Mouse (Mus musculus): Measurements from ENCODE around the gene Pkd1l1. TPM values are rescaled to one million over a fixed set of nuclear protein-coding genes. Genes with fewer than 3 reads are reported as not detected.

The Pkd1l1 gene
- polyA plus RNA-seq, 1 experiment from 2014 or later = 0.09 TPM

DNA sequence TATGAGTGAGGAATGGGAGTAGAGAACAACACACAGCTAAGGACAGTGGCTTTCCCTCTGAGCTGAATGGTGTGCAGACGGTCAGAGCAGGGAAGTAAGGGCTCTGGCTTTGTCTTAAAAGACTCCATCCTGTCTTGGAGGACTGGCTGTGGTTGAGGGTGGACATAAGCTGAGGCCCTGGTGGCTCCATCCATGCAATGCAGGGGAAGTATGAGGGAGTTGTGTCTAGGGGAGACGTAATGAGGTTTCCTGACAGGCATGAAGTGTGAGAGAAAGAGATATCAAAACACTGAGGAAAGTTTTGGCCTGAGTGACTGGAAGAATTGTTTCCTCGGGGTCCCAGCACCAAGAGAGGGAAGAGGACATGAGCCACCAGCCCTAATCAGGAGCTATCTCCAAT lies 24.2 kb downstream of the Pkd1l1 start:
- ChIA-PET CTCF (interaction anchor here (2.5 kb wide), 1 partner anchor 525 kb away, joined by 7 read pairs; no protein-coding TSS in a partner anchor), POLR2A (interaction anchor here (1.0 kb wide), 1 partner anchor 98 kb away, joined by 3 read pairs; no protein-coding TSS in a partner anchor)
- in situ Hi-C loops (cut with MboI; ENCODE audit: low pct_unique_long_range_greater_than_20kb) = loop anchor here (10.0 kb wide), 1 partner anchor 524 kb away; no protein-coding TSS in a partner anchor
- H3K27me3 ChIP-seq = no peaks in the 10 kb centered on the region
- TF ChIP-seq CTCF (IDR thresholded peaks at IDR 0.05) = no peak
- no peak for DNase-seq (ENCODE audit: low read depth, low spot score)
- ATAC-seq = no peak

DNA sequence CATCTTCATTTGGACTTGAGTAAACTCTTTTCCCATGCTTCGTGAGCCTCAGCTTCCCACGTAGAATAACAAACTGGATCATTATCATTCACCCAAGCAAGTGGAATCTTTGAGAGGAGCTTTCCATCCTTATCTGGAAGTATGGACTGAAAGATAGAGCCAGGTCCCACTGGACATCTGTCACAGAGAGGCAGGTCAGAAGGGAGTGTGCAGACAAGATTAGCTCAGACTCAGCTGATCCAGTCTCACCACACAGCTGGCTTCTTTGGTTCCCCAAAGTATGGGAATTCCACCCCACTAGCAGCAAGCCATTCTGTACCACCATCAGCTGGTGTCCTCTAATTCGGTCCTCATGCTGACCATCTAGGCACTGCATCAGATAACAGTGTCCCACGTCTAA lies 29.0 kb downstream of the Pkd1l1 start:
- CTCF ChIA-PET = interaction anchor here (2.0 kb wide), 1 partner anchor 12 kb away, joined by 7 read pairs; no protein-coding TSS in a partner anchor
- DNase-seq (ENCODE audit: low read depth, low spot score) (no peak), ATAC-seq (no peak)
- in situ Hi-C loops (cut with MboI; ENCODE audit: low pct_unique_long_range_greater_than_20kb) = loop anchor here (10.0 kb wide), 1 partner anchor 519 kb away; no protein-coding TSS in a partner anchor
- POLR2A ChIA-PET = interaction anchor here (0.6 to 1.3 kb wide), 2 partner anchors 15 to 30 kb away, joined by 4 to 13 read pairs; no protein-coding TSS in a partner anchor
- no peaks in the 10 kb centered on the region for H3K27me3 ChIP-seq
- TF ChIP-seq CTCF (IDR thresholded peaks at IDR 0.05) = no peak

- DNase-seq (ENCODE audit: low read depth, low spot score) (no peak), ATAC-seq (no peak)
- no peak for TF ChIP-seq CTCF (IDR thresholded peaks at IDR 0.05)
- no peaks in the 10 kb centered on the region for H3K27me3 ChIP-seq
- in situ Hi-C loops (cut with MboI; ENCODE audit: low pct_unique_long_range_greater_than_20kb) = loop anchor here (10.0 kb wide), 1 partner anchor 518 kb away; no protein-coding TSS in a partner anchor
- CTCF ChIA-PET = no interaction called here
- POLR2A ChIA-PET = no interaction called here
Measured at GRCm38 (mm10) chr11:8942446-8942845, 30.6 kb downstream of the Pkd1l1 start.

- in situ Hi-C loops (cut with MboI; ENCODE audit: low pct_unique_long_range_greater_than_20kb) = no loop called here
Measured at GRCm38 (mm10) chr11:8936431-8937110, 36.5 kb downstream of the Pkd1l1 start.

DNA sequence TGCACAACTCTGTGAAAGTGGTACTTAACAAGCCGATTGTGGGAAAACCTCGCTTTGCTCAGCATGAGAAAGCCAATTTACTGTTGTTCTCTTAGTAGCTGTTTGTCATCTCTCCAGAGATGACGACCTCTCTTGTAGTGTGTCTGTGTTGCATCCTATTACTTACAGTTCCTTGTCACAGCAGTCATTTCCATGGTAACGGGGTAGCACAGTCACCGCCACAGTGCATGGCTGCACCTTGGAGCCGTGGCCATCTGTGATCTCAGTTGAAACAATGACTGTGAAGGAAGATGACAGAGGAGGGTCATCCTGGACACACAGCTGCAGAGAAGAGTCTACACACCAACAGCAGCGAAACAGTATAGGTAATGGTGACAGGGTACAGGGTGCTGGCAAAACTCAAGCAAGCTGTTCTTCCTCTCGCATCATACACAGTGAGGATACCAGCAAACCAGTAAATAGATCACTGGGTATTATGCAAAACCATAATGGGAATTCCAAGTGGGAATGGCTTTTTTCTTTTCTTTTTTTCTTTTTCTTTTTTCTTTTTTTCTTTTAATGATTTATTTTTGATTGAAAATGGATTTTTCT lies 56.9 kb downstream of the Pkd1l1 start:
- H3K27me3 ChIP-seq = no peaks in the 10 kb centered on the region
- DNase-seq (ENCODE audit: low read depth, low spot score) = no peak
- no peak for ATAC-seq
- TF ChIP-seq CTCF (IDR thresholded peaks at IDR 0.05) = no peak
- ChIA-PET CTCF (interaction anchor here (1.3 to 1.5 kb wide), 3 partner anchors 14 to 43 kb away, joined by 3 read pairs; no protein-coding TSS in a partner anchor), POLR2A (no interaction called here)
- in situ Hi-C loops (cut with MboI; ENCODE audit: low pct_unique_long_range_greater_than_20kb) = no loop called here

More at GRCm38 (mm10) chr11:8936431-8937110, 36.5 kb downstream of the Pkd1l1 start:
- ChIA-PET CTCF (interaction anchor here (2.0 kb wide), 1 partner anchor 23 kb away, joined by 4 read pairs; no protein-coding TSS in a partner anchor), POLR2A (no interaction called here)
- peaks cover 8% of the 10 kb centered on the region for H3K27me3 ChIP-seq
- no peak for TF ChIP-seq CTCF (IDR thresholded peaks at IDR 0.05)
- no peak for ATAC-seq
- DNase-seq (ENCODE audit: low read depth, low spot score) = no peak

GRCm38 (mm10) chr11:8882793-8883192 lies 90.3 kb downstream of the Pkd1l1 start:
- TF ChIP-seq CTCF (IDR thresholded peaks at IDR 0.05) = no peak
- in situ Hi-C loops (cut with MboI; ENCODE audit: low pct_unique_long_range_greater_than_20kb) = no loop called here
- no peaks in the 10 kb centered on the region for H3K27me3 ChIP-seq
- ATAC-seq (no peak), DNase-seq (ENCODE audit: low read depth, low spot score) (no peak)
- POLR2A ChIA-PET = no interaction called here
- CTCF ChIA-PET = interaction anchor here (0.9 kb wide), 1 partner anchor 73 kb away, joined by 3 read pairs; no protein-coding TSS in a partner anchor

- ChIA-PET POLR2A (no interaction called here), CTCF (interaction anchor here (1.6 kb wide), 1 partner anchor 10 kb away, joined by 6 read pairs; no protein-coding TSS in a partner anchor)
- no peak for DNase-seq (ENCODE audit: low read depth, low spot score)
- no peak for ATAC-seq
- no peak for TF ChIP-seq CTCF (IDR thresholded peaks at IDR 0.05)
- no peaks in the 10 kb centered on the region for H3K27me3 ChIP-seq
- in situ Hi-C loops (cut with MboI; ENCODE audit: low pct_unique_long_range_greater_than_20kb) = no loop called here
Measured at GRCm38 (mm10) chr11:8881521-8881920, 91.5 kb downstream of the Pkd1l1 start.

DNA sequence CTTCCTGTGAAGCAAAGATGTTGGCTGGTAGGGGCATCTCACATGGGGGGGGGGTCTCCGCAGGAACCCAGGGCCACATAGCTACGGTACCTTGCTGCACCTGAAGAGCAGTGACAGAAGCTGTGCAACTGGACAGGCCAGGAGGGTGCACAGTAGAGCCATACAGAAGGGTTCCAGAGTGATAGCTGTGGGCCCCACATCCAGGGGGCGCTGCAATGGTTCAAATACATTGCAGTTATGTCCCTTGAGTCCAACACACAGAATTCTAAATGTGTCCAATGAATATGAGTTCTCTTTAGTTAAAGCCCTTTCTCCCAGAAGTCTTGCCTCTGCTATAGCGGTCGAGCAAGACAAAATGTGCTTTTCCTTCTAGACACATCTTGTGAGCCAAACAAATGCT lies 103.0 kb downstream of the Pkd1l1 start:
- in situ Hi-C loops (cut with MboI; ENCODE audit: low pct_unique_long_range_greater_than_20kb) = loop anchor here (5.0 kb wide), 1 partner anchor 443 kb away; no protein-coding TSS in a partner anchor
- ChIA-PET POLR2A (no interaction called here), CTCF (interaction anchor here (1.3 to 1.5 kb wide), 2 partner anchors 90 to 334 kb away, joined by 3 to 4 read pairs; no protein-coding TSS in a partner anchor)
- ATAC-seq (no peak), DNase-seq (ENCODE audit: low read depth, low spot score) (no peak)
- TF ChIP-seq CTCF (IDR thresholded peaks at IDR 0.05) = peak; percentile 30
- H3K27me3 ChIP-seq = no peaks in the 10 kb centered on the region

- DNase-seq (ENCODE audit: low read depth, low spot score) = no peak
- in situ Hi-C loops (cut with MboI; ENCODE audit: low pct_unique_long_range_greater_than_20kb) = loop anchor here (5.0 kb wide), 1 partner anchor 86 kb away; no protein-coding TSS in a partner anchor
- ChIA-PET POLR2A (no interaction called here), CTCF (interaction anchor here (0.7 to 1.5 kb wide), 2 partner anchors 342 to 442 kb away, joined by 3 to 4 read pairs; no protein-coding TSS in a partner anchor)
- ATAC-seq = no peak
- no peaks in the 10 kb centered on the region for H3K27me3 ChIP-seq
- TF ChIP-seq CTCF (IDR thresholded peaks at IDR 0.05) = no peak
Measured at GRCm38 (mm10) chr11:8866021-8866420, 107.0 kb downstream of the Pkd1l1 start.

- H3K27me3 ChIP-seq = no peaks in the 10 kb centered on the region
- no peak for DNase-seq (ENCODE audit: low read depth, low spot score)
- TF ChIP-seq CTCF (IDR thresholded peaks at IDR 0.05) = no peak
- ChIA-PET POLR2A (no interaction called here), CTCF (interaction anchor here (1.5 to 4.2 kb wide), 2 partner anchors 92 to 439 kb away, joined by 5 to 25 read pairs; no protein-coding TSS in a partner anchor)
- ATAC-seq = no peak
- in situ Hi-C loops (cut with MboI; ENCODE audit: low pct_unique_long_range_greater_than_20kb) = no loop called here
Measured at GRCm38 (mm10) chr11:8863955-8864675, 109.0 kb downstream of the Pkd1l1 start.
